ENCODE assay signal across 9 mouse cellular contexts in the genomic region with DNA sequence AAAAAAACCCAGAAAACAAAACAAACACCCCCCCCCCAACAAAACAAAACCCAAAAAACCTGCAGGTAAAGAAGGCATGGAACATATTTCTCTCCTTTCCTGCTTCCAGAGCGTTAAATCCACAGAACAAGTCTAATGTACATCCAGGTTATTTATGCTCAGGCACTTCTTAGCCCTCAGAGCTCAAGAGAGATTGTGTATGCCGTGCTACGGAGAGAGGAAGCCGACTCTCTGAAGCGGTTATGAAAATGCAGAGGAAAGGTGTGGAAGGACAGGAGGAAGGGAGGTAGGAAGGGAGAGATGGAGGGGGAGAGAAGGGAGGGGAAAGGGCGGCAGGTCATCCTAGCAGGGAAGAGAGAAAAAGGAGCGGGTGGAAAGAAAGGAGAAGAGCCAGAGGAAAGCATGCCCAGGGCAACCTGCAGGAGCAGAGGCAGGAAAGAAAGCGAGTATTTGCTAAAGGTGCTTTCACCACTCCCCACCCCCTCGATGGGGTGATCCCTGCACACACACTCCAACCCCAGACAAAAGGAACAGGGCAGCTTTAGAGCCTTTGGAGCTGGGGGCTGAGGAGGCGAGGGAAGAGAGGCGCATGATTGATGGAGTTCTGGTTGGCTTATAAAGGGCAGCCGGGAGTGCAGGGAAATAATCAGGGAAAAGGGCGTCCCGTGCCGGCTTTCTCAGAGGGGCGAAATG.
DNase-seq lines count a peak whose midpoint lies in the region; ATAC-seq lines count a peak whose summit lies in the region.
"Had no signal": no experiment of that assay in that cellular context is flagged by ENCODE, and none has a peak within 500 bp of the region (broad histone marks: within the 10 kb centered on the region; RNA-seq: fewer than 3 reads in every experiment).

No protein-coding gene starts in this region.

- H3K9ac ChIP-seq in kidney, embryonic 14.5 days (ENCODE audit: low read depth, low read length), result peak overlapping the region; percentile 38; the same call in 1 of the 2 replicates
- H3K9ac ChIP-seq in forebrain, embryonic 12.5 days, result peak overlapping the region; percentile 45
- H3K9ac ChIP-seq in neural tube, embryonic 14.5 days (replicated peaks; ENCODE audit: low read depth, low read length), result peak overlapping the region; percentile 41; the same call in 1 of the 2 replicates

- H3K4me3 ChIP-seq in kidney, embryonic 14.5 days (ENCODE audit: low read length), result peak overlapping the region; percentile 32
- peak overlapping the region; percentile 30 for H3K4me3 ChIP-seq in forebrain, embryonic 12.5 days (replicated peaks)
- H3K4me3 ChIP-seq in neural tube, embryonic 14.5 days (ENCODE audit: low read depth, low read length), result peak overlapping the region; percentile 26

- intact Hi-C loops in left cerebral cortex, postnatal 25 days (cut with DNase I), result no loop called here

- H3K36me3 ChIP-seq in kidney, embryonic 14.5 days (ENCODE audit: control insufficient read depth, insufficient read depth, low read length), result no peaks in the 10 kb centered on the region
- no peaks in the 10 kb centered on the region for H3K36me3 ChIP-seq in forebrain, embryonic 12.5 days (replicated peaks)
- no peaks in the 10 kb centered on the region for H3K36me3 ChIP-seq in neural tube, embryonic 14.5 days (ENCODE audit: control insufficient read depth, insufficient read depth, low read length)

- ATAC-seq in kidney, embryonic 14.5 days (ENCODE audit: low FRiP score, low TSS enrichment), result peak; percentile 93
- ATAC-seq in forebrain, embryonic 12.5 days (ENCODE audit: low FRiP score), result peak; percentile 67
- peak; percentile 83; the same call in 1 of the 2 replicates for ATAC-seq in neural tube, embryonic 14.5 days (ENCODE audit: low read depth)
- ATAC-seq: Patski had no signal

- DNase-seq in kidney, adult 11 months, result no peak
- DNase-seq in kidney, postnatal 4 days, result peak; percentile 51 to 61
- DNase-seq in left cerebral cortex, postnatal 25 days (ENCODE audit: low spot score in 2 of 2), result no peak
- no peak for DNase-seq in urinary bladder, postnatal 4 days (ENCODE audit: low spot score in 2 of 2)
- no peak for DNase-seq in thymus, postnatal 0 days (ENCODE audit: low spot score)

- no peaks in the 10 kb centered on the region for H3K27me3 ChIP-seq in kidney, embryonic 14.5 days (ENCODE audit: control insufficient read depth, insufficient read depth, low read length)
- H3K27me3 ChIP-seq in forebrain, embryonic 12.5 days, result peaks cover 13% of the 10 kb centered on the region; the same call in 1 of the 2 replicates
- no peaks in the 10 kb centered on the region for H3K27me3 ChIP-seq in neural tube, embryonic 14.5 days (ENCODE audit: control insufficient read depth, insufficient read depth, low read length)

- H3K27ac ChIP-seq in kidney, embryonic 14.5 days (ENCODE audit: low read depth, low read length), result peak overlapping the region; percentile 64; the same call in 1 of the 2 replicates
- 0 out of 2 replicates have a peak overlapping the region, but pooled peaks have one; percentile 25 for H3K27ac ChIP-seq in forebrain, embryonic 12.5 days
- H3K27ac ChIP-seq in neural tube, embryonic 14.5 days (ENCODE audit: low read depth, low read length), result peak overlapping the region; percentile 44; the same call in 1 of the 2 replicates

- H3K9me3 ChIP-seq in kidney, embryonic 14.5 days (ENCODE audit: control insufficient read depth, low read length), result peaks cover under 1% of the 10 kb centered on the region; the same call in 1 of the 2 replicates
- peaks cover 7% of the 10 kb centered on the region; the same call in 1 of the 2 replicates for H3K9me3 ChIP-seq in forebrain, embryonic 12.5 days
- H3K9me3 ChIP-seq in neural tube, embryonic 14.5 days (ENCODE audit: control insufficient read depth, low read length), result peaks cover 6% of the 10 kb centered on the region; the same call in 1 of the 2 replicates

- H3K4me2 ChIP-seq in kidney, embryonic 14.5 days (replicated peaks; ENCODE audit: low read depth, low read length), result peak overlapping the region; percentile 50
- H3K4me2 ChIP-seq in forebrain, embryonic 12.5 days, result peak overlapping the region; percentile 58
- peak overlapping the region; percentile 67 for H3K4me2 ChIP-seq in neural tube, embryonic 14.5 days (ENCODE audit: low read depth, low read length)

- peaks cover 6% of the 10 kb centered on the region for H3K4me1 ChIP-seq in kidney, embryonic 14.5 days (ENCODE audit: control insufficient read depth, insufficient read depth, low read length)
- H3K4me1 ChIP-seq in forebrain, embryonic 12.5 days, result peaks cover 19% of the 10 kb centered on the region
- H3K4me1 ChIP-seq in neural tube, embryonic 14.5 days (ENCODE audit: control insufficient read depth, insufficient read depth, low read length), result peaks cover 13% of the 10 kb centered on the region; the same call in 1 of the 2 replicates

- WGBS in kidney, embryonic 14.5 days, result 3% methylated on average over 16 of the region's 16 CpGs
- WGBS in forebrain, embryonic 12.5 days, result 5% methylated on average over 16 of the region's 16 CpGs
- 3% methylated on average over 16 of the region's 16 CpGs for WGBS in neural tube, embryonic 14.5 days

Comparison
In these comparisons a context has a peak if more than half of its experiments do, and no peak if none do; other contexts are left out.
1. DNase-seq: peak in kidney, postnatal 4 days (2 of 2); none in kidney, adult 11 months (single experiment), left cerebral cortex, postnatal 25 days (0 of 2), urinary bladder, postnatal 4 days (0 of 2) and thymus, postnatal 0 days (single experiment).
2. Peak in every context shown above with its lines, with median percentiles within 50 percentile points of each other: ATAC-seq, H3K27ac ChIP-seq, H3K4me2 ChIP-seq, H3K4me3 ChIP-seq and H3K9ac ChIP-seq.